Mouse (Mus musculus): Measurements from ENCODE around the gene Tmem132b. TPM values are rescaled to one million over a fixed set of nuclear protein-coding genes. Genes with fewer than 3 reads are reported as not detected.

The Tmem132b gene
- polyA plus RNA-seq, 1 experiment from 2014 or later: not detected

DNA sequence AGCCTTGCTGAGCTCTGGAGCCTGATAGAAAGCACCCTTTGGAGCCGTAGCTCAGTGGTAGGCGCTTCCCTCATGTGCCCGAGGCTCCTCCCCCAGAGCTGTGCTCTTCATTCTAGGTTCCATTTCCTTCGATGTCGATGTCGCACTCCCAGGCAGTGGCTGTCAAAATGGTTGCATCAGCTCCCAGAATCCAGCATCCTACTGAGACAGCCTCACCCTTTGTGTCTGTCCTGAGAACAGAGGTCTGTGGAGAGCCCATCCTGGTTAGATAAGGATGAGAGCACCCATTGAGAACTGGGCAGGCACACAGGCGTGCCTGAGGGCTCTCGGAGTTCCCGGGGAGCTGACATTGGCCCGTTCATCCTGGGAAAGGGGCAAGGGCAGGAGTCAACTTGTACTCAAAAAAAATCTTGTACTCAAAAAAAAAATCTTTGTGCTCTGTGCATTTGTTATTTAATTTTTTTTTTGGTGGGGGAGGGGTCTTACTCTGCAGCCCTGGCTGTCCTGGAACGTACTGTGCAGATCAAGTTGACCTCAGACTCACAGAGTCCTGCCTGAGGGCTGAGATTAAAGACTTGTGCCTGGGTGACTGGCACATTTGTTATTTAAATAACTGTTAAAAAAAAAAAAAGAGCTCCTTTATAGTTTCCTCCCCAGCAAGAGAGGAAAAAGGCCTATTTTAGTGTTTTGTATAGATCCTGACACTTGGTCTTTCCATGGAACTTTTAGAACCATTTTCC is 18.3 kb downstream of the Tmem132b start:
- Histone ChIP-seq H3K36me3 (replicated peaks; ENCODE audit: insufficient read depth, low read length) (no peaks in the 10 kb centered on the region), H3K4me1 (ENCODE audit: insufficient read depth) (no peaks in the 10 kb centered on the region), H3K4me3 (ENCODE audit: low read depth, low read length) (no peak overlapping the region), H3K27me3 (ENCODE audit: insufficient read depth, low read length) (no peaks in the 10 kb centered on the region), H3K9ac (replicated peaks) (no peak overlapping the region), H3K4me2 (ENCODE audit: low read depth, low read length) (no peak overlapping the region), H3K27ac (ENCODE audit: low read depth) (no peak overlapping the region), H3K9me3 (ENCODE audit: low read length) (no peaks in the 10 kb centered on the region)
- 39% methylated on average over 11 of the region's 11 CpGs for WGBS (ENCODE audit: insufficient replicate concordance)
- ATAC-seq: no peak
- no peak for DNase-seq
- TF ChIP-seq CTCF (IDR thresholded peaks at IDR 0.05; ENCODE audit: low read depth): no peak
- TF ChIP-seq EP300 (IDR thresholded peaks at IDR 0.05; ENCODE audit: low read depth): no peak

DNA sequence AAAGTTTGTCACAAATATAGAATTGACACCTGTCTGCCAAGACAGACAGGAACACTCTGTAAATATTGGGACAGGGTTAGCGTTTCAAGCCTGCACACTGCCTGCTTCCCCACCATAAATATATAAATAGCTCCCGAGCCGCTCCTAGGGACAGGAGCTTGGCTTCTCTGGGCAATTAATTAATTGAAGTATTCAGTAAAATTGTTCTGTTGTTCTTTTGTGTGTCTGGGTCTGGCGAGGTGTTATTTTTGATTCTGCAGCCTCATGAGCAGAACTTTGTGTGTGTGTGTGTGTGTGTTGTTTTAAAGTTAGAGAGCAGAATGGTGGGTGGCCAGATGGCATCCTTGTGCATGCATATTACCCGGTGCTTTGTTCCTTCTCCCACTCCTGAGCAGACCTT is 24.2 kb downstream of the Tmem132b start:
- Histone ChIP-seq H3K9ac (replicated peaks) (no peak overlapping the region), H3K4me3 (ENCODE audit: low read depth, low read length) (no peak overlapping the region), H3K27ac (ENCODE audit: low read depth) (no peak overlapping the region), H3K27me3 (ENCODE audit: insufficient read depth, low read length) (no peaks in the 10 kb centered on the region), H3K4me2 (ENCODE audit: low read depth, low read length) (no peak overlapping the region), H3K36me3 (replicated peaks; ENCODE audit: insufficient read depth, low read length) (no peaks in the 10 kb centered on the region), H3K9me3 (ENCODE audit: low read length) (no peaks in the 10 kb centered on the region), H3K4me1 (ENCODE audit: insufficient read depth) (no peaks in the 10 kb centered on the region)
- no peak for DNase-seq
- TF ChIP-seq CTCF (IDR thresholded peaks at IDR 0.05; ENCODE audit: low read depth): no peak
- WGBS (ENCODE audit: insufficient replicate concordance): 63% methylated on average over 5 of the region's 5 CpGs
- no peak for ATAC-seq

DNA sequence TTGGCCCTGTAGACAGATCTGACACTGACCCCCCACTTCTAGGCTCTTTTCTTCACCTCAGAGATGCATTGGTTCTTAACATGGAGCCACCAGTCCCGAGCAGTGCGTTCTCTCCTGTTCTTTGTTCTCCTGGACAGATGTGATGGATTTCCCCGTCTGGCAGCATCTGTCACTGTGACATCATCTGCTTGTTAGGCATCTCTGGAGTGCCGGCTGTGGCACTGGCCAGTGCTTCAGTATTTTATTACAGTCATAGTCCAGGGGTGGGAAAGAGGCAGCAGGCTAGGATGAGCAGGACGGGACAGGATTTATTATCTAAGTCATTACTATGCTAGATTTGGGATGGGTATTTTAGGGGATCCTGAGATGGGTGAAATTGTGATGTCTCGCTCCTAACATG is 31.9 kb downstream of the Tmem132b start:
- ATAC-seq (no peak), DNase-seq (no peak)
- Histone ChIP-seq H3K27me3 (ENCODE audit: insufficient read depth, low read length) (no peaks in the 10 kb centered on the region), H3K4me1 (ENCODE audit: insufficient read depth) (no peaks in the 10 kb centered on the region), H3K9me3 (ENCODE audit: low read length) (no peaks in the 10 kb centered on the region), H3K4me3 (ENCODE audit: low read depth, low read length) (no peak overlapping the region), H3K4me2 (ENCODE audit: low read depth, low read length) (no peak overlapping the region), H3K36me3 (replicated peaks; ENCODE audit: insufficient read depth, low read length) (no peaks in the 10 kb centered on the region), H3K27ac (ENCODE audit: low read depth) (no peak overlapping the region), H3K9ac (replicated peaks) (no peak overlapping the region)
- WGBS (ENCODE audit: insufficient replicate concordance): 60% methylated on average over 6 of the region's 6 CpGs
- TF ChIP-seq CTCF (IDR thresholded peaks at IDR 0.05; ENCODE audit: low read depth) (no peak), EP300 (IDR thresholded peaks at IDR 0.05; ENCODE audit: low read depth) (no peak)

DNA sequence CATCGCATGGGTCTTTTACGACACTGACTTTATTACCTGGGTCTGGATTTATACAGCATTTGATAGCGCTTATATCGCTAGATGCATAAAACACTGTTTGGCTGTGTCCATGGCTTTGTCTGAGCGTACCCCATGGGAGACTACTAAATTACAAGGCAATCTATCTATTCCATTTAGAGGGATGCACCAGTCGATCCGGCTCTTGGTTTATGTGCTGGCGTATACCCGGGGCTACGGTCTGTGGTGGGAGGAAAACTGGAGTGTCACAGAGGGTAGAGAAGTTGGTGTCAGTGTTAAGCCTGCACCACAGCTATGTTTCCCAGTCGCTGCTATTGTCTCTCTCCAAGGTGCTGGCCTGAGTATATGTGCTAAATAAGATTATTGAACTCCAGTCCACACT is 34.2 kb downstream of the Tmem132b start:
- no peak overlapping the region for H3K9ac ChIP-seq (replicated peaks)
- ATAC-seq (no peak), DNase-seq (no peak)
- H3K27ac ChIP-seq (ENCODE audit: low read depth): no peak overlapping the region
- no peaks in the 10 kb centered on the region for H3K9me3 ChIP-seq (ENCODE audit: low read length)
- WGBS (ENCODE audit: insufficient replicate concordance): 76% methylated on average over 11 of the region's 11 CpGs
- TF ChIP-seq CTCF (IDR thresholded peaks at IDR 0.05; ENCODE audit: low read depth) (no peak), EP300 (IDR thresholded peaks at IDR 0.05; ENCODE audit: low read depth) (no peak)
- H3K27me3 ChIP-seq (ENCODE audit: insufficient read depth, low read length): no peaks in the 10 kb centered on the region
- H3K4me1 ChIP-seq (ENCODE audit: insufficient read depth): no peaks in the 10 kb centered on the region
- no peak overlapping the region for H3K4me2 ChIP-seq (ENCODE audit: low read depth, low read length)
- H3K36me3 ChIP-seq (replicated peaks; ENCODE audit: insufficient read depth, low read length): no peaks in the 10 kb centered on the region
- H3K4me3 ChIP-seq (ENCODE audit: low read depth, low read length): no peak overlapping the region

DNA sequence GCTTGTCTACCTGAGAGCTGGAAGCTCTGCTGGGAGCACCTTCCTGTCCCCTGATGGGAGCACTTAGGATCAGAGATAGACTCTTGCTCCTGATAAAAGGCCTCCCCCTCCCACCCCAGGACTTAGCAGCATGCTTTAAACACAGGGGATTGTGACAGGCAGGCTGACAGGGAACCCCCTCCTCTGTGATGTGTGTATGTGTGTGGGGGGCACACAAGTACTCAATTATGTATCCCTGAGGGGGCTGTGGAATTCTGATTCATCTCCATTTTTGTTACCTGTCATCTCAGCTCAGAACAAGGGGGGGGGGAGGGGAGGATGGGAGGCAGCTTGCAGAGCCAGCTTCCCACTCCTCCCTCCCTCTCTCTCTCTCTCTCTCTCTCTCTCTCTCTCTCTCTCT is 36.9 kb downstream of the Tmem132b start:
- DNase-seq: no peak
- H3K4me1 ChIP-seq (ENCODE audit: insufficient read depth): no peaks in the 10 kb centered on the region
- no peak overlapping the region for H3K9ac ChIP-seq (replicated peaks)
- H3K4me3 ChIP-seq (ENCODE audit: low read depth, low read length): no peak overlapping the region
- TF ChIP-seq CTCF (IDR thresholded peaks at IDR 0.05; ENCODE audit: low read depth): no peak
- no peak for TF ChIP-seq EP300 (IDR thresholded peaks at IDR 0.05; ENCODE audit: low read depth)
- H3K27ac ChIP-seq (ENCODE audit: low read depth): no peak overlapping the region
- H3K4me2 ChIP-seq (ENCODE audit: low read depth, low read length): no peak overlapping the region
- H3K9me3 ChIP-seq (ENCODE audit: low read length): no peaks in the 10 kb centered on the region
- no peak for ATAC-seq
- no peaks in the 10 kb centered on the region for H3K36me3 ChIP-seq (replicated peaks; ENCODE audit: insufficient read depth, low read length)
- H3K27me3 ChIP-seq (ENCODE audit: insufficient read depth, low read length): no peaks in the 10 kb centered on the region

DNA sequence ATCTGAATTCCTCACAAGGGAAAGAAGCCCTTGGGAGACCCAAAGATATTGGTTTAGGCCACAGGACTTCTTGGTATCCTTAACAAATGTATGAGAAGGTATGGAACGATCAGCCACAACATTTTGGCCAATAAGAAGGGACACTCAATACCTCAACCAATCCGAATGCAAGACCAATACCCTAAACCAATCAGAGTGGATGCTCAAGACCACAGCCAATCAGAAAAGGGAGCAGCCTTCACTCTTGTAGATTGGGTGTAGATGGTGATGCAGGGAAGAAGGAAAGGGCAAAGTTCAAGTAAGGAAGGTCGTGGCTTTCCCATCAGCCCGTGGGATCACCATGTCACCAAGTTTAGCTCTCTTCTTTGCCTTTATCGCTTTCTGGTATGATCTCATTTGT is 40.4 kb downstream of the Tmem132b start:
- Histone ChIP-seq H3K27me3 (ENCODE audit: insufficient read depth, low read length) (no peaks in the 10 kb centered on the region), H3K9me3 (ENCODE audit: low read length) (no peaks in the 10 kb centered on the region), H3K4me1 (ENCODE audit: insufficient read depth) (no peaks in the 10 kb centered on the region), H3K36me3 (replicated peaks; ENCODE audit: insufficient read depth, low read length) (no peaks in the 10 kb centered on the region), H3K27ac (ENCODE audit: low read depth) (no peak overlapping the region), H3K4me3 (ENCODE audit: low read depth, low read length) (no peak overlapping the region), H3K9ac (replicated peaks) (no peak overlapping the region), H3K4me2 (ENCODE audit: low read depth, low read length) (no peak overlapping the region)
- DNase-seq: no peak
- no peak for ATAC-seq
- TF ChIP-seq CTCF (IDR thresholded peaks at IDR 0.05; ENCODE audit: low read depth) (no peak), EP300 (IDR thresholded peaks at IDR 0.05; ENCODE audit: low read depth) (no peak)
- WGBS (ENCODE audit: insufficient replicate concordance): 75% methylated on average over 5 of the region's 5 CpGs

DNA sequence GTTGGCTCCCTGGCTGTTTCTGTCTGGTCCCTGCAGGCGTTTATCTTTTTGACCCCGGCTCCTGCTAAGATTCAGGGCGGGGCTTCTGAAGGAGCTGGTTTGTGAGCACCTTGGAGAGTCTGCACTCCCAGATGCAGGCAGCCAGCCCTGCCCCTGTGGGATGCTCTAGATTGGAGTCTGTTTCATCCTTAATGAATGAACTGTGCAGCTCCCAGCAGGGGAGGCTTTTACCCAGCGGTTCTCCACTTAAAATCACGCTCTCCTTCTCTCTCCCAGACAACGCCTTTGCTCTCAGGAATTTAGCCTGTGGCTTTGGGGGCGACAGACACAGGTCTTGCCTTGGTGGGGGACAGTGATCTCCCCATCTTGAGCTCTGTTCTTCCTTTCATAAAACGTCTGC is 43.3 kb downstream of the Tmem132b start:
- H3K36me3 ChIP-seq (replicated peaks; ENCODE audit: insufficient read depth, low read length): no peaks in the 10 kb centered on the region
- WGBS (ENCODE audit: insufficient replicate concordance): 24% methylated on average over 8 of the region's 8 CpGs
- H3K4me2 ChIP-seq (ENCODE audit: low read depth, low read length): no peak overlapping the region
- H3K27me3 ChIP-seq (ENCODE audit: insufficient read depth, low read length): no peaks in the 10 kb centered on the region
- H3K27ac ChIP-seq (ENCODE audit: low read depth): no peak overlapping the region
- H3K4me1 ChIP-seq (ENCODE audit: insufficient read depth): no peaks in the 10 kb centered on the region
- no peak for TF ChIP-seq CTCF (IDR thresholded peaks at IDR 0.05; ENCODE audit: low read depth)
- no peak for TF ChIP-seq EP300 (IDR thresholded peaks at IDR 0.05; ENCODE audit: low read depth)
- DNase-seq: no peak
- H3K9ac ChIP-seq (replicated peaks): no peak overlapping the region
- no peak for ATAC-seq
- H3K9me3 ChIP-seq (ENCODE audit: low read length): no peaks in the 10 kb centered on the region
- H3K4me3 ChIP-seq (ENCODE audit: low read depth, low read length): no peak overlapping the region

All from liver, postnatal 0 days (tissue).